Mouse (Mus musculus) heart, embryonic 14.5 days (tissue): ENCODE measurements at regions not wholly inside any gene's neighbourhood (a gene's known extent, or its start where the extent isn't known, plus 50 kb on each side); places are given as distances from the start of the nearest gene placed in this dataset.

Source experiments
- ATAC-seq: fragments of 200-750 bp; cut with Nextera tagmentation; 2 replicates; pipeline ENCODE4 v1.8.0; 2017; ENCODE audit warnings: low read depth, moderate TSS enrichment; ENCODE audit not compliant: insufficient number of reproducible peaks, insufficient read depth, low FRiP score
- H3K27ac ChIP-seq, 2 experiments: fragments of 200-500 bp in 1 of 2; fragments of 300-500 bp in 1 of 2; sonication (generic) in 1 of 2; replicated peaks in 1 of 2; 2 replicates each; pipeline ENCODE4 v1.5.1; 2012 to 2014; ENCODE audit warnings: low read depth in 2 of 2, low read length in 2 of 2, control low read depth in 1 of 2, mild to moderate bottlenecking in 1 of 2, mixed read lengths in 1 of 2; ENCODE audit not compliant: control insufficient read depth in 1 of 2, insufficient read depth in 1 of 2
- H3K27me3 ChIP-seq: fragments of 300-500 bp; sonication (generic); 2 replicates; pipeline ENCODE4 v1.6.1; 2014; ENCODE audit warnings: mild to moderate bottlenecking, low read length, control low read depth; ENCODE audit not compliant: control insufficient read depth, insufficient read depth
- H3K36me3 ChIP-seq: fragments of 300-500 bp; sonication (generic); 2 replicates; pipeline ENCODE4 v1.6.1; 2014; ENCODE audit warnings: mild to moderate bottlenecking, control low read depth, low read length, mixed read lengths; ENCODE audit not compliant: control insufficient read depth, insufficient read depth
- H3K4me1 ChIP-seq, 2 experiments: fragments of 200-500 bp in 1 of 2; fragments of 300-500 bp in 1 of 2; sonication (generic) in 1 of 2; 2 replicates each; pipeline ENCODE4 v1.6.1; 2012 to 2014; ENCODE audit warnings: low read length in 2 of 2, control low read depth in 1 of 2, mixed read lengths in 1 of 2; ENCODE audit not compliant: control insufficient read depth in 2 of 2, insufficient read depth in 2 of 2
- H3K4me2 ChIP-seq: fragments of 300-500 bp; sonication (generic); 2 replicates; pipeline ENCODE4 v1.6.1; 2014; ENCODE audit warnings: mild to moderate bottlenecking, low read length
- H3K4me3 ChIP-seq, 2 experiments: fragments of 200-500 bp in 1 of 2; fragments of 300-500 bp in 1 of 2; sonication (generic) in 1 of 2; 2 replicates each; pipeline ENCODE4 v1.5.1; 2012 to 2014; ENCODE audit warnings: low read length in 2 of 2, mild to moderate bottlenecking in 2 of 2, control low read depth in 1 of 2, low read depth in 1 of 2, moderate library complexity in 1 of 2; ENCODE audit not compliant: control insufficient read depth in 1 of 2, insufficient read depth in 1 of 2
- H3K9ac ChIP-seq: fragments of 300-500 bp; sonication (generic); 2 replicates; pipeline ENCODE4 v1.6.1; 2014; ENCODE audit warnings: mild to moderate bottlenecking, low read length
- H3K9me3 ChIP-seq: fragments of 300-500 bp; sonication (generic); 2 replicates; pipeline ENCODE4 v1.6.1; 2016; ENCODE audit warnings: low read length, control low read depth; ENCODE audit not compliant: control insufficient read depth
- WGBS: fragments of 180-500 bp; shearing (Covaris S2); extraction: QIAGEN DNeasy Blood & Tissue Kit; methylation state at CpG from one replicate; pipeline ENCODE4 v1.1.7; 2014; 5-methylcytosine and 5-hydroxymethylcytosine counted together

GRCm38 (mm10) chr5:46150825-46151224 lies 293.4 kb upstream of the Lcorl start:
- Histone ChIP-seq H3K27ac (no peak overlapping the region), H3K36me3 (no peaks in the 10 kb centered on the region), H3K4me1 (no peaks in the 10 kb centered on the region), H3K4me2 (no peak overlapping the region), H3K9me3 (no peaks in the 10 kb centered on the region), H3K27me3 (no peaks in the 10 kb centered on the region), H3K4me3 (no peak overlapping the region), H3K9ac (no peak overlapping the region)
- ATAC-seq = no peak
- 61% methylated on average over 6 of the region's 6 CpGs for WGBS

- WGBS = 64% methylated on average over 6 of the region's 6 CpGs
- H3K9ac ChIP-seq = no peak overlapping the region
- no peaks in the 10 kb centered on the region for H3K36me3 ChIP-seq
- no peaks in the 10 kb centered on the region for H3K27me3 ChIP-seq
- no peak overlapping the region for H3K27ac ChIP-seq
- no peak overlapping the region for H3K4me3 ChIP-seq
- no peaks in the 10 kb centered on the region for H3K9me3 ChIP-seq
- ATAC-seq = no peak
- no peak overlapping the region for H3K4me2 ChIP-seq
- H3K4me1 ChIP-seq = no peaks in the 10 kb centered on the region
Measured at GRCm38 (mm10) chr5:46149851-46150615, 292.6 kb upstream of the Lcorl start.

GRCm38 (mm10) chr5:46139024-46139423 lies 281.6 kb upstream of the Lcorl start:
- H3K9me3 ChIP-seq = no peaks in the 10 kb centered on the region
- no peak for ATAC-seq
- WGBS = 25% methylated on average over 2 of the region's 2 CpGs
- no peak overlapping the region for H3K9ac ChIP-seq
- no peaks in the 10 kb centered on the region for H3K36me3 ChIP-seq
- no peak overlapping the region for H3K27ac ChIP-seq
- no peak overlapping the region for H3K4me3 ChIP-seq
- H3K4me1 ChIP-seq = no peaks in the 10 kb centered on the region
- H3K27me3 ChIP-seq = no peaks in the 10 kb centered on the region
- no peak overlapping the region for H3K4me2 ChIP-seq

GRCm38 (mm10) chr5:46137695-46138094 lies 280.3 kb upstream of the Lcorl start:
- ATAC-seq = no peak
- 85% methylated on average over 3 of the region's 3 CpGs for WGBS
- Histone ChIP-seq H3K36me3 (no peaks in the 10 kb centered on the region), H3K4me3 (no peak overlapping the region), H3K27ac (no peak overlapping the region), H3K9ac (no peak overlapping the region), H3K4me2 (no peak overlapping the region), H3K27me3 (no peaks in the 10 kb centered on the region), H3K4me1 (no peaks in the 10 kb centered on the region), H3K9me3 (no peaks in the 10 kb centered on the region)

- Histone ChIP-seq H3K27ac (no peak overlapping the region), H3K9ac (no peak overlapping the region), H3K9me3 (no peaks in the 10 kb centered on the region), H3K27me3 (no peaks in the 10 kb centered on the region), H3K4me3 (no peak overlapping the region), H3K4me2 (no peak overlapping the region), H3K36me3 (no peaks in the 10 kb centered on the region), H3K4me1 (no peaks in the 10 kb centered on the region)
- 80% methylated on average over 4 of the region's 4 CpGs for WGBS
- no peak for ATAC-seq
Measured at GRCm38 (mm10) chr5:46108020-46108419, 250.6 kb upstream of the Lcorl start.

- Histone ChIP-seq H3K4me3 (no peak overlapping the region), H3K27ac (no peak overlapping the region), H3K27me3 (no peaks in the 10 kb centered on the region), H3K9me3 (no peaks in the 10 kb centered on the region), H3K36me3 (no peaks in the 10 kb centered on the region), H3K9ac (no peak overlapping the region), H3K4me2 (no peak overlapping the region), H3K4me1 (no peaks in the 10 kb centered on the region)
- ATAC-seq = no peak
- 69% methylated on average over 4 of the region's 4 CpGs for WGBS
Measured at GRCm38 (mm10) chr5:46103350-46103749, 245.9 kb upstream of the Lcorl start.

- H3K9ac ChIP-seq = no peak overlapping the region
- H3K4me1 ChIP-seq = no peaks in the 10 kb centered on the region
- H3K27ac ChIP-seq = no peak overlapping the region
- no peaks in the 10 kb centered on the region for H3K36me3 ChIP-seq
- no peak overlapping the region for H3K4me2 ChIP-seq
- no peaks in the 10 kb centered on the region for H3K9me3 ChIP-seq
- no peak for ATAC-seq
- 76% methylated on average over 5 of the region's 5 CpGs for WGBS
- no peaks in the 10 kb centered on the region for H3K27me3 ChIP-seq
- H3K4me3 ChIP-seq = no peak overlapping the region
Measured at GRCm38 (mm10) chr5:46092549-46092948, 235.1 kb upstream of the Lcorl start.

GRCm38 (mm10) chr5:46086885-46087284 lies 229.5 kb upstream of the Lcorl start:
- Histone ChIP-seq H3K27ac (no peak overlapping the region), H3K4me1 (no peaks in the 10 kb centered on the region), H3K36me3 (no peaks in the 10 kb centered on the region), H3K27me3 (no peaks in the 10 kb centered on the region), H3K9ac (no peak overlapping the region), H3K9me3 (no peaks in the 10 kb centered on the region), H3K4me3 (no peak overlapping the region), H3K4me2 (no peak overlapping the region)
- no peak for ATAC-seq
- 82% methylated on average over 1 of the region's 1 CpGs for WGBS
